Mouse (Mus musculus) heart, adult 2 months (tissue): ENCODE data around the gene Me1.

Experiments
- CTCF ChIP-seq: fragments of 200-600 bp; IDR thresholded peaks from 2 replicates; pipeline ENCODE4 v1.8.1; 2022; ENCODE audit warnings: antibody characterized with exemption, mild to moderate bottlenecking, moderate library complexity
- POLR2A ChIP-seq: fragments of 200-500 bp; IDR thresholded peaks from 2 replicates; pipeline ENCODE4 v1.6.1; 2011; ENCODE audit warnings: mild to moderate bottlenecking, low read depth, low read length, control low read depth; ENCODE audit not compliant: insufficient read depth

- TF ChIP-seq CTCF (no peak), POLR2A (no peak)
Measured at GRCm38 (mm10) chr9:86695818-86696261, at the start of gene Me1.
